Mouse (Mus musculus): ENCODE measurements around the gene 2010111I01Rik.

DNA sequence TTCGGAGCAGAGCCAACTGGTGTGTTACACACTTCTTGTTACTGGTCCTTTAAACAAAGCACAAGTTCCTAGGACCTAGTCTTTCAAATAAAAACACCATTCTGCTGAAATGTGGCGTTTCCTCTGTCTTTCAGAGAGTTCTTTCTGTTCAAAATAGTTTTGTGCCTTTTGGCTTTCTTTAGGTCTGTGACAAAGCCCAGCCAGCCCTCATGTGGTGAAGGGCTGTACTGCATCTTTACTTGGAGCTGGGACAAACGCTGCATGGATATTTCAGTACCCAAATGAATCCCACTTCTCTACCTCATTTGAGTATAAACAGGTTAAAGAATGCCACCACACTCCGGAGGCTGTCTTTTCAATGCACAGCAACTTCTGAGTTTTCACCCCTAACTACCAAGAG lies 366.7 kb downstream of the 2010111I01Rik start:
- TF ChIP-seq CTCF (IDR thresholded peaks at IDR 0.05; ENCODE audit: low read depth) (peak; percentile 87), EP300 (IDR thresholded peaks at IDR 0.05; ENCODE audit: low read depth) (no peak)

Measured in heart, postnatal 0 days (tissue).